Mouse (Mus musculus) bone marrow, adult 2 months (tissue): ENCODE results near the gene Nfia. TPM values are rescaled to one million over a fixed set of nuclear protein-coding genes. Genes with fewer than 3 reads are reported as not detected.

Experiments
- H3K27ac ChIP-seq: fragments of 200-500 bp; 2 replicates; pipeline ENCODE4 v1.5.1; 2012; ENCODE audit warnings: low read depth, mild to moderate bottlenecking, control low read depth, inconsistent platforms, low read length; ENCODE audit not compliant: control insufficient read depth, poor library complexity, insufficient read depth
- H3K4me1 ChIP-seq: fragments of 200-500 bp; 2 replicates; pipeline ENCODE4 v1.6.1; 2011; ENCODE audit warnings: low read length; ENCODE audit not compliant: control insufficient read depth, insufficient read depth
- H3K4me3 ChIP-seq: fragments of 200-500 bp; replicated peaks from 2 replicates; pipeline ENCODE3; 2011; ENCODE audit warnings: mild to moderate bottlenecking, low read depth, low read length, control low read depth; ENCODE audit not compliant: control insufficient read depth
- CTCF ChIP-seq: fragments of 200-500 bp; IDR thresholded peaks from 2 replicates; pipeline ENCODE4 v1.5.1; 2011; ENCODE audit warnings: low read length, control low read depth; ENCODE audit not compliant: control insufficient read depth, insufficient read depth
- POLR2A ChIP-seq: fragments of 200-500 bp; IDR thresholded peaks from 2 replicates; pipeline ENCODE4 v1.6.1; 2011; ENCODE audit warnings: low read depth, mild to moderate bottlenecking, control low read depth, low read length, borderline replicate concordance; ENCODE audit not compliant: control insufficient read depth
- WGBS: fragments of 180-500 bp; shearing (Covaris S2); methylation state at CpG from one replicate; pipeline ENCODE4 v1.1.7; 2018; 5-methylcytosine and 5-hydroxymethylcytosine counted together
- polyA plus RNA-seq: library from polyadenylated mRNA; stranded (reverse); fragments of >200 nt; gene quantifications from 2 replicates; pipeline ENCODE4 v1.2.4, GENCODE M21; 2011; ENCODE audit warnings: low replicate concordance; ENCODE audit not compliant: missing spikeins, insufficient read depth, insufficient read length

Nfia gene
- polyA plus RNA-seq, 1 experiment = 5.8 TPM

GRCm38 (mm10) chr4:97986056-97986734 lies 213.7 kb downstream of the Nfia start:
- Histone ChIP-seq H3K4me3 (no peak overlapping the region), H3K27ac (no peak overlapping the region), H3K4me1 (peaks cover 4% of the 10 kb centered on the region; the same call in 1 of the 2 replicates)
- 85% methylated on average over 1 of the region's 1 CpGs for WGBS
- no peak for TF ChIP-seq POLR2A
- TF ChIP-seq CTCF = no peak

- Histone ChIP-seq H3K4me1 (peaks cover 4% of the 10 kb centered on the region; the same call in 1 of the 2 replicates), H3K4me3 (no peak overlapping the region), H3K27ac (no peak overlapping the region)
- WGBS = 77% methylated on average over 4 of the region's 4 CpGs
- TF ChIP-seq POLR2A (no peak), CTCF (no peak)
These were observed 214.2 kb downstream of the Nfia start for GRCm38 (mm10) chr4:97986735-97987075.

GRCm38 (mm10) chr4:97988703-97989102 lies 216.2 kb downstream of the Nfia start:
- Histone ChIP-seq H3K4me3 (no peak overlapping the region), H3K27ac (no peak overlapping the region), H3K4me1 (peaks cover 4% of the 10 kb centered on the region; the same call in 1 of the 2 replicates)
- WGBS = 66% methylated on average over 5 of the region's 5 CpGs
- TF ChIP-seq CTCF (no peak), POLR2A (no peak)

GRCm38 (mm10) chr4:97990431-97990830 lies 217.9 kb downstream of the Nfia start:
- no peak for TF ChIP-seq POLR2A
- TF ChIP-seq CTCF = no peak
- H3K4me1 ChIP-seq = peaks cover 4% of the 10 kb centered on the region; the same call in 1 of the 2 replicates
- H3K4me3 ChIP-seq = no peak overlapping the region
- 63% methylated on average over 5 of the region's 5 CpGs for WGBS
- no peak overlapping the region for H3K27ac ChIP-seq

- no peak overlapping the region for H3K27ac ChIP-seq
- H3K4me3 ChIP-seq = no peak overlapping the region
- 92% methylated on average over 11 of the region's 11 CpGs for WGBS
- H3K4me1 ChIP-seq = peaks cover 2% of the 10 kb centered on the region; the same call in 1 of the 2 replicates
- TF ChIP-seq CTCF (no peak), POLR2A (no peak)
These were observed 218.9 kb downstream of the Nfia start for GRCm38 (mm10) chr4:97991395-97991794.

- no peak overlapping the region for H3K4me3 ChIP-seq
- H3K4me1 ChIP-seq = no peaks in the 10 kb centered on the region
- TF ChIP-seq CTCF = no peak
- no peak for TF ChIP-seq POLR2A
- WGBS = 76% methylated on average over 3 of the region's 3 CpGs
- H3K27ac ChIP-seq = no peak overlapping the region
These were observed 219.3 kb downstream of the Nfia start for GRCm38 (mm10) chr4:97991880-97992279.

DNA sequence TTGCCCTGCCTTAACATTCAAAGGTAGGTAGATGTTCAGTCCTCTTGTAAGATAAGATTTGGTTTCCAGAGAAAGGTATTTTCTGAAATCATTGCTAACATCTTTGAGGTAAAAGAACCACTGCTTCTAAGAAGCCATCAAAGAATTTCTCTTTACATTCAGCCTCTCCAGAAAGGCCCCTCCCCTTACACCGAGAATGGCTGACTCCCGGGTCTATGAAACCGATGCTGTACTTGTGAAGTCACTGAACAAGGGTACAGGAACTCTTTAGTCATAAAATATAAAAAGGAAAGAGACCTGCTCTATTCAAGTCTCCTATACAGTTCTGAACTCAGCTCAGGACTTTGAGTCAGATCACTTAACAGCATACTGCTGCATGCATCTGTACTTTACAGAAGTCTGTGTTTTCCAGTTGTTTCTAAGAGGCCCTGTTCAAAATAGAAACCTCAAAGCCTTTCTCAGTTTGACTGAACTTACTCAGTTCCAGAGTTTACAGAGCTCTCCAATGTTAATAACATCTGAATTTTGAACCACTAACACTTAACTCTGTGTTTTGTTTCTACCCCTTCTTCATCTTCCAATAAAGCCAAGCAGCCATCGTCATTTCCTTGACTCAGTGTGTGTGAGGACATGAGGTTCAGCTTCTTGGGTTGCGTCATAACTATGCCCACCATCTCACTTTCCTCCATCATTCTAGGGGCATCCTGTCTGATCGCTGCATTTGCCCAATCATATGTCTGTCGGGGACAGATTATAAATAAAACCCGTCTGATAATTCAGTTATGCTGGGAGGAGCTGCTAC lies 223.6 kb downstream of the Nfia start:
- 78% methylated on average over 8 of the region's 8 CpGs for WGBS
- Histone ChIP-seq H3K4me3 (no peak overlapping the region), H3K27ac (no peak overlapping the region), H3K4me1 (no peaks in the 10 kb centered on the region)
- TF ChIP-seq POLR2A (no peak), CTCF (no peak)

GRCm38 (mm10) chr4:97997151-97997817 lies 224.8 kb downstream of the Nfia start:
- Histone ChIP-seq H3K4me1 (no peaks in the 10 kb centered on the region), H3K4me3 (no peak overlapping the region), H3K27ac (no peak overlapping the region)
- no peak for TF ChIP-seq CTCF
- no peak for TF ChIP-seq POLR2A
- 82% methylated on average over 11 of the region's 11 CpGs for WGBS

DNA sequence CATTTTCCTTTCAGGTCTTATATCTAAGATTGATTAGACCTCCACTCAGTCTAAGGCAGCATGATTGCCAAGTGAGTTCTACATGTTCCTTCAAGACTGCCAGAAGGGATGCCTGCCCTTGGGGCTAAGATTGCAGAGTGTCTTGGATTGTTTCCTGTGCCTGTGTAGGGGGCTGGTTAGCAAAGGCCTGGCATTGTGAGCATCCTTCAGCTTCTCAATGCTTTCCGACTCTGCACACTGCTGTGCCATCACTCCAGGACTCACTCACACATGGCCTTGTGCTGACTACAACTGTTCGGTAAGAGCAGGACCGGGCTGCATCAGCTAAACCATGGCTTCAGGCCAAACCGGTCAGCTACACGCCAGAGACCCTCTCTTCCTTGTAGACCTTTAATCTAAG lies 229.7 kb downstream of the Nfia start:
- H3K4me1 ChIP-seq = no peaks in the 10 kb centered on the region
- TF ChIP-seq CTCF = no peak
- no peak for TF ChIP-seq POLR2A
- no peak overlapping the region for H3K4me3 ChIP-seq
- no peak overlapping the region for H3K27ac ChIP-seq
- 92% methylated on average over 5 of the region's 5 CpGs for WGBS
